Mouse (Mus musculus): ENCODE measurements around the gene Oasl2. TPM values are rescaled to one million over a fixed set of nuclear protein-coding genes. Genes with fewer than 3 reads are reported as not detected.
"Not testable (repeated sequence)": the region's sequence is repeated elsewhere in the genome, so short reads cannot be mapped to it uniquely, and the experiment has no call there.

Gene Oasl2
- polyA plus RNA-seq, 1 experiment from 2014 or later, result 8.3 TPM

DNA sequence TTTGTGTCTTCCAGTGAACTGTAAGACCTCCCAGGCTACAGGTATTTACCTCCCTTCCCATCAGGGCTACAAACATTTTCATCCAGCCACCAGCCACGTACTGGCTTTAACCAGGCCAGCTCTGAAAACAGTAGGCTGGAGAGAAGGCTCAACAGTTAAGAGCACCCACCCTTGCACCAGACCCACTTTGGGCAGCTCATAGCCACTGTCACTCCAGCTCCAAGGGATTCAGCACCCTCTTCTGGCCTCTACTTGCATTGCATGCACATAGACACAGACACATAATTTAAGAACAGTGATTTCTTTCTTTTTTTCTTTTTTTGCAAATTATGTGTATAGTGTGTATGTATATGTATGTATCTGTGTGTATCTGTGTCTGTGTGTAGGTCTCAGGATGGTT, 5.7 kb downstream of the Oasl2 start:
- 24% methylated on average over 1 of the region's 1 CpGs for WGBS
- Histone ChIP-seq H3K36me3 (ENCODE audit: control insufficient read depth, insufficient read depth, low read length) (no peaks in the 10 kb centered on the region), H3K4me2 (ENCODE audit: low read depth, low read length) (no peak overlapping the region), H3K9ac (ENCODE audit: low read length) (no peak overlapping the region), H3K4me1 (replicated peaks; ENCODE audit: control insufficient read depth, insufficient read depth, low read length) (peaks cover 1% of the 10 kb centered on the region; the same call in 1 of the 2 replicates), H3K4me3 (ENCODE audit: low read length) (no peak overlapping the region), H3K27me3 (ENCODE audit: control insufficient read depth, insufficient read depth, low read depth, low read length) (no peaks in the 10 kb centered on the region), H3K27ac (ENCODE audit: low read length) (no peak overlapping the region), H3K9me3 (ENCODE audit: control insufficient read depth, low read length) (no peaks in the 10 kb centered on the region)
- ATAC-seq (ENCODE audit: low read depth), result no peak

- Histone ChIP-seq H3K27ac (ENCODE audit: low read length) (no peak overlapping the region), H3K36me3 (ENCODE audit: control insufficient read depth, insufficient read depth, low read length) (no peaks in the 10 kb centered on the region), H3K27me3 (ENCODE audit: control insufficient read depth, insufficient read depth, low read depth, low read length) (no peaks in the 10 kb centered on the region), H3K4me2 (ENCODE audit: low read depth, low read length) (no peak overlapping the region), H3K9me3 (ENCODE audit: control insufficient read depth, low read length) (no peaks in the 10 kb centered on the region), H3K9ac (ENCODE audit: low read length) (no peak overlapping the region), H3K4me3 (ENCODE audit: low read length) (no peak overlapping the region), H3K4me1 (replicated peaks; ENCODE audit: control insufficient read depth, insufficient read depth, low read length) (no peaks in the 10 kb centered on the region)
- no peak for ATAC-seq (ENCODE audit: low read depth)
- WGBS, result 46% methylated on average over 13 of the region's 13 CpGs
Measured at GRCm38 (mm10) chr5:114908598-114909305, 12.0 kb downstream of the Oasl2 start.

DNA sequence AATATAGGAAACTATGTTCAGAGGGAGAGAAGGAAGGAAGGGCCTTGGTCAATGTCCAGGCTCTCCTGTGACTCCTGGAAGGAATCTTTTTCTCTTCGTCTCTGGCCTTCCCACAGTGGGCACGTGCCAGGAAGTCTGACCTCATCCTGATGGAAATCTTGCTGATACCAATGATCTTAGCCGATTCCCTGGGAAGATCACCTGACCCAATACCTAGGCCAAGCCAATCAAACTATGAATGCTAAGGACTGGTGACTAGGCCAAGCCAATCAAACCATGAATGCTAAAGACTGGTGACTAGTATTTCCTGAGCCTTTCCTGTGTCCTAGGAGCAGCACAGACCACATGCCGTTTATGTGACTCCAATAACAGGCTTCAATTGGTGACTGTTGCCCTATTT, 16.9 kb downstream of the Oasl2 start:
- Histone ChIP-seq H3K4me1 (replicated peaks; ENCODE audit: control insufficient read depth, insufficient read depth, low read length) (no peaks in the 10 kb centered on the region), H3K9me3 (ENCODE audit: control insufficient read depth, low read length) (no peaks in the 10 kb centered on the region), H3K27me3 (ENCODE audit: control insufficient read depth, insufficient read depth, low read depth, low read length) (no peaks in the 10 kb centered on the region), H3K4me3 (ENCODE audit: low read length) (no peak overlapping the region), H3K4me2 (ENCODE audit: low read depth, low read length) (no peak overlapping the region), H3K36me3 (ENCODE audit: control insufficient read depth, insufficient read depth, low read length) (no peaks in the 10 kb centered on the region), H3K9ac (ENCODE audit: low read length) (no peak overlapping the region), H3K27ac (ENCODE audit: low read length) (no peak overlapping the region)
- ATAC-seq (ENCODE audit: low read depth), result no peak
- 59% methylated on average over 4 of the region's 4 CpGs for WGBS

DNA sequence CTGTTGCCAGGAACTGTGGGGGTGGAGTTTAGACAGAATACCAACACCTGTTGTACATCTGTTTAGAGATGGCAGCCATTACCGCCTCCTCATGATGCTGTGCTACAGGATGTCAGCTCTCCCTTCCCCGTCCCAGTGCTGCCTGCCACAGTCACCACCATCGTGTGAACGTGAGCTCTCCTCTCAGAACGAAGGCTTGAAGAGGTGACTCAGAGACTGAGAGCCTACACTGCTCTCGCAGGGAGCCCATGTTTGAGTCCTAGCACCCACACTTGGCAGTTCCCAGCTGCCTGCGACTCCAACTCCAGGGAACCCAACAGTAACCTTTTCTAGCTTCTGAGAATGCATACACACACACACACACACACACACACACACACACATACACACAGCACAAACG, 18.1 kb downstream of the Oasl2 start:
- Histone ChIP-seq H3K27ac (ENCODE audit: low read length) (no peak overlapping the region), H3K4me3 (ENCODE audit: low read length) (no peak overlapping the region), H3K27me3 (ENCODE audit: control insufficient read depth, insufficient read depth, low read depth, low read length) (no peaks in the 10 kb centered on the region), H3K9me3 (ENCODE audit: control insufficient read depth, low read length) (no peaks in the 10 kb centered on the region), H3K9ac (ENCODE audit: low read length) (no peak overlapping the region), H3K4me1 (replicated peaks; ENCODE audit: control insufficient read depth, insufficient read depth, low read length) (no peaks in the 10 kb centered on the region), H3K4me2 (ENCODE audit: low read depth, low read length) (no peak overlapping the region), H3K36me3 (ENCODE audit: control insufficient read depth, insufficient read depth, low read length) (no peaks in the 10 kb centered on the region)
- ATAC-seq (ENCODE audit: low read depth), result no peak
- WGBS, result 52% methylated on average over 8 of the region's 8 CpGs

DNA sequence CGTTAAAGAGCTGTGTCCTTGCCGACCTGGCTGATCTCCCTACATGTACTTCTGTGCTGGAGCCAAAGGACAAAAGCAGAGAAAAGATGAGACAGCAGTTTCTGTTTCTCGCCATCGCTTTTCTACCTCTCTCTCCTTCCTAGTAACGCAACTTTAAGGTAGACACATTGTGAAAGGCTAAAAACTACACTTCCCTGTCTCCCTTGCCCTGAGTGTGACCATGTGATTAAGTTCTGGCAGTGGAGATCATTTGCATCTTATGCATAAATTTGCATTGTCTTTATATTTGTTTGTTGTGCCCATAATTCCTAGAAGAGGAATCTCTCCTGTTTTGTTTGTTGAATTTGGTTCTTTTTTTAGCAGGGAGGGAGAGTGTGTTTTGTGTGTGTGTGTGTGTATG, 19.1 kb downstream of the Oasl2 start:
- no peak overlapping the region for H3K9ac ChIP-seq (ENCODE audit: low read length)
- ATAC-seq (ENCODE audit: low read depth), result no peak
- no peaks in the 10 kb centered on the region for H3K27me3 ChIP-seq (ENCODE audit: control insufficient read depth, insufficient read depth, low read depth, low read length)
- no peak overlapping the region for H3K4me2 ChIP-seq (ENCODE audit: low read depth, low read length)
- no peaks in the 10 kb centered on the region for H3K9me3 ChIP-seq (ENCODE audit: control insufficient read depth, low read length)
- H3K4me3 ChIP-seq (ENCODE audit: low read length), result no peak overlapping the region
- WGBS, result 72% methylated on average over 5 of the region's 5 CpGs
- H3K4me1 ChIP-seq (replicated peaks; ENCODE audit: control insufficient read depth, insufficient read depth, low read length), result no peaks in the 10 kb centered on the region
- H3K36me3 ChIP-seq (ENCODE audit: control insufficient read depth, insufficient read depth, low read length), result no peaks in the 10 kb centered on the region
- no peak overlapping the region for H3K27ac ChIP-seq (ENCODE audit: low read length)

- Histone ChIP-seq H3K9me3 (ENCODE audit: control insufficient read depth, low read length) (no peaks in the 10 kb centered on the region), H3K27me3 (ENCODE audit: control insufficient read depth, insufficient read depth, low read depth, low read length) (no peaks in the 10 kb centered on the region), H3K27ac (ENCODE audit: low read length) (no peak overlapping the region), H3K4me3 (ENCODE audit: low read length) (no peak overlapping the region), H3K4me2 (ENCODE audit: low read depth, low read length) (no peak overlapping the region), H3K4me1 (replicated peaks; ENCODE audit: control insufficient read depth, insufficient read depth, low read length) (no peaks in the 10 kb centered on the region), H3K9ac (ENCODE audit: low read length) (no peak overlapping the region), H3K36me3 (ENCODE audit: control insufficient read depth, insufficient read depth, low read length) (no peaks in the 10 kb centered on the region)
- 60% methylated on average over 4 of the region's 4 CpGs for WGBS
- ATAC-seq (ENCODE audit: low read depth), result no peak
Measured at GRCm38 (mm10) chr5:114916777-114917176, 20.0 kb downstream of the Oasl2 start.

- H3K36me3 ChIP-seq (ENCODE audit: control insufficient read depth, insufficient read depth, low read length); H3K4me1 ChIP-seq (replicated peaks; ENCODE audit: control insufficient read depth, insufficient read depth, low read length); H3K9ac ChIP-seq (ENCODE audit: low read length); H3K9me3 ChIP-seq (ENCODE audit: control insufficient read depth, low read length); H3K4me3 ChIP-seq (ENCODE audit: low read length); H3K27ac ChIP-seq (ENCODE audit: low read length); ATAC-seq (ENCODE audit: low read depth); H3K4me2 ChIP-seq (ENCODE audit: low read depth, low read length); H3K27me3 ChIP-seq (ENCODE audit: control insufficient read depth, insufficient read depth, low read depth, low read length): not testable (repeated sequence)
- 87% methylated on average over 5 of the region's 5 CpGs for WGBS
Measured at GRCm38 (mm10) chr5:114917357-114917756, 20.6 kb downstream of the Oasl2 start.

- H3K4me3 ChIP-seq (ENCODE audit: low read length), result no peak overlapping the region
- H3K4me1 ChIP-seq (replicated peaks; ENCODE audit: control insufficient read depth, insufficient read depth, low read length), result 0 out of 2 replicates have a peak, but pooled peaks cover 4% of the 10 kb centered on the region
- H3K4me2 ChIP-seq (ENCODE audit: low read depth, low read length), result no peak overlapping the region
- no peaks in the 10 kb centered on the region for H3K36me3 ChIP-seq (ENCODE audit: control insufficient read depth, insufficient read depth, low read length)
- no peak overlapping the region for H3K9ac ChIP-seq (ENCODE audit: low read length)
- H3K27ac ChIP-seq (ENCODE audit: low read length), result no peak overlapping the region
- H3K27me3 ChIP-seq (ENCODE audit: control insufficient read depth, insufficient read depth, low read depth, low read length), result no peaks in the 10 kb centered on the region
- 65% methylated on average over 19 of the region's 19 CpGs for WGBS
- no peaks in the 10 kb centered on the region for H3K9me3 ChIP-seq (ENCODE audit: control insufficient read depth, low read length)
- ATAC-seq (ENCODE audit: low read depth), result no peak
Measured at GRCm38 (mm10) chr5:114921551-114922365, 25.0 kb downstream of the Oasl2 start.

- no peaks in the 10 kb centered on the region for H3K36me3 ChIP-seq (ENCODE audit: control insufficient read depth, insufficient read depth, low read length)
- WGBS, result 60% methylated on average over 10 of the region's 10 CpGs
- no peak overlapping the region for H3K4me3 ChIP-seq (ENCODE audit: low read length)
- no peaks in the 10 kb centered on the region for H3K27me3 ChIP-seq (ENCODE audit: control insufficient read depth, insufficient read depth, low read depth, low read length)
- no peak for ATAC-seq (ENCODE audit: low read depth)
- 0 out of 2 replicates have a peak, but pooled peaks cover 4% of the 10 kb centered on the region for H3K4me1 ChIP-seq (replicated peaks; ENCODE audit: control insufficient read depth, insufficient read depth, low read length)
- no peak overlapping the region for H3K27ac ChIP-seq (ENCODE audit: low read length)
- H3K4me2 ChIP-seq (ENCODE audit: low read depth, low read length), result no peak overlapping the region
- H3K9me3 ChIP-seq (ENCODE audit: control insufficient read depth, low read length), result no peaks in the 10 kb centered on the region
- H3K9ac ChIP-seq (ENCODE audit: low read length), result no peak overlapping the region
Measured at GRCm38 (mm10) chr5:114922366-114922731, 25.6 kb downstream of the Oasl2 start.
